21 mouse cellular contexts compared by ENCODE assay signal in genomic region chr17:73113230-73113629, GRCm38 (mm10). TPM values are rescaled to one million over a fixed set of nuclear protein-coding genes. Genes with fewer than 3 reads are reported as not detected.
DNase-seq lines count a peak whose midpoint lies in the region; ATAC-seq and TF ChIP-seq lines count a peak whose summit lies in the region.
"Had no signal": no experiment of that assay in that cellular context is flagged by ENCODE, and none has a peak within 500 bp of the region (broad histone marks: within the 10 kb centered on the region; RNA-seq: fewer than 3 reads in every experiment).

No protein-coding gene starts in this region.

- no peak for ATAC-seq in heart, embryonic 13.5 days (ENCODE audit: extremely low read depth, insufficient number of reproducible peaks, low FRiP score, low TSS enrichment)
- ATAC-seq in intestine, postnatal 0 days = peak; percentile 71
- peak; percentile 77 for ATAC-seq in kidney, embryonic 16.5 days (ENCODE audit: low FRiP score, low TSS enrichment)
- ATAC-seq in midbrain, postnatal 0 days (ENCODE audit: low FRiP score) = no peak
- ATAC-seq: forebrain, postnatal 0 days; hindbrain, postnatal 0 days; midbrain, embryonic 15.5 days had no signal

- no peak for TF ChIP-seq CTCF in intestine, postnatal 0 days (IDR thresholded peaks at IDR 0.05; ENCODE audit: low read depth)
- TF ChIP-seq CTCF in small intestine, adult 2 months (IDR thresholded peaks at IDR 0.05; ENCODE audit: extremely low read depth, insufficient read length, insufficient replicate concordance, low read depth, low read length) = no peak
- TF ChIP-seq CTCF in midbrain, postnatal 0 days (IDR thresholded peaks at IDR 0.05) = no peak

- H3K36me3 ChIP-seq in heart, embryonic 13.5 days = peaks cover 11% of the 10 kb centered on the region
- H3K36me3 ChIP-seq in intestine, postnatal 0 days (ENCODE audit: control insufficient read depth, insufficient read depth) = no peaks in the 10 kb centered on the region
- H3K36me3 ChIP-seq in kidney, embryonic 16.5 days (ENCODE audit: insufficient read depth, low read length) = no peaks in the 10 kb centered on the region
- no peaks in the 10 kb centered on the region for H3K36me3 ChIP-seq in small intestine, adult 2 months (ENCODE audit: control insufficient read depth, insufficient read depth, low read length)
- no peaks in the 10 kb centered on the region for H3K36me3 ChIP-seq in midbrain, postnatal 0 days (ENCODE audit: insufficient read depth, low read length)
- H3K36me3 ChIP-seq: embryonic facial prominence, embryonic 12.5 days; limb, embryonic 10.5 days; liver, embryonic 15.5 days; lung, embryonic 15.5 days; midbrain, embryonic 15.5 days; stomach, embryonic 15.5 days had no signal

- H3K27me3 ChIP-seq in heart, embryonic 13.5 days (replicated peaks) = no peaks in the 10 kb centered on the region
- H3K27me3 ChIP-seq in intestine, postnatal 0 days (replicated peaks; ENCODE audit: control insufficient read depth, insufficient read depth, low read length) = no peaks in the 10 kb centered on the region
- no peaks in the 10 kb centered on the region for H3K27me3 ChIP-seq in kidney, embryonic 16.5 days (ENCODE audit: insufficient read depth, low read length)
- H3K27me3 ChIP-seq in small intestine, adult 2 months (ENCODE audit: control insufficient read depth, insufficient read depth, low read length) = no peaks in the 10 kb centered on the region
- H3K27me3 ChIP-seq in midbrain, postnatal 0 days (ENCODE audit: insufficient read depth, low read length) = no peaks in the 10 kb centered on the region
- H3K27me3 ChIP-seq: embryonic facial prominence, embryonic 12.5 days; liver, embryonic 15.5 days; lung, embryonic 15.5 days; midbrain, embryonic 15.5 days; stomach, embryonic 15.5 days had no signal

- peak overlapping the region; percentile 78; the same call in 1 of the 2 replicates for H3K27ac ChIP-seq in heart, embryonic 13.5 days (replicated peaks)
- H3K27ac ChIP-seq in intestine, postnatal 0 days (ENCODE audit: low read depth, low read length) = peak overlapping the region; percentile 83
- peak overlapping the region; percentile 59 for H3K27ac ChIP-seq in kidney, embryonic 16.5 days (ENCODE audit: low read length)
- peak overlapping the region; percentile 92 for H3K27ac ChIP-seq in small intestine, adult 2 months (ENCODE audit: insufficient read depth, low read depth, low read length)
- H3K27ac ChIP-seq in midbrain, postnatal 0 days (ENCODE audit: low read depth, low read length) = no peak overlapping the region
- H3K27ac ChIP-seq: embryonic facial prominence, embryonic 12.5 days; hindbrain, postnatal 0 days; limb, embryonic 10.5 days; liver, embryonic 15.5 days; midbrain, embryonic 15.5 days; stomach, embryonic 15.5 days had no signal

- H3K9me3 ChIP-seq in heart, embryonic 13.5 days = no peaks in the 10 kb centered on the region
- no peaks in the 10 kb centered on the region for H3K9me3 ChIP-seq in intestine, postnatal 0 days (ENCODE audit: control insufficient read depth)
- H3K9me3 ChIP-seq in kidney, embryonic 16.5 days (ENCODE audit: low read length) = no peaks in the 10 kb centered on the region
- H3K9me3 ChIP-seq in midbrain, postnatal 0 days (ENCODE audit: low read length) = no peaks in the 10 kb centered on the region
- H3K9me3 ChIP-seq: embryonic facial prominence, embryonic 12.5 days; limb, embryonic 10.5 days; liver, embryonic 15.5 days; lung, embryonic 15.5 days; midbrain, embryonic 15.5 days; stomach, embryonic 15.5 days had no signal

- no peak overlapping the region for H3K9ac ChIP-seq in heart, embryonic 13.5 days
- no peak overlapping the region for H3K9ac ChIP-seq in intestine, postnatal 0 days (ENCODE audit: low read depth, low read length)
- H3K9ac ChIP-seq in kidney, embryonic 16.5 days (replicated peaks; ENCODE audit: low read length) = no peak overlapping the region
- no peak overlapping the region for H3K9ac ChIP-seq in midbrain, postnatal 0 days (replicated peaks; ENCODE audit: low read length, poor library complexity, severe bottlenecking)
- H3K9ac ChIP-seq: embryonic facial prominence, embryonic 12.5 days; forebrain, postnatal 0 days; liver, embryonic 15.5 days; lung, embryonic 15.5 days; midbrain, embryonic 15.5 days; stomach, embryonic 15.5 days had no signal

- no peak for TF ChIP-seq POLR2A in small intestine, adult 2 months (IDR thresholded peaks at IDR 0.05; ENCODE audit: low read depth, low read length)

- no peak overlapping the region for H3K4me3 ChIP-seq in heart, embryonic 13.5 days
- H3K4me3 ChIP-seq in intestine, postnatal 0 days (ENCODE audit: low read depth, low read length) = no peak overlapping the region
- no peak overlapping the region for H3K4me3 ChIP-seq in kidney, embryonic 16.5 days (ENCODE audit: low read length)
- no peak overlapping the region for H3K4me3 ChIP-seq in small intestine, adult 2 months (ENCODE audit: low read depth, low read length)
- H3K4me3 ChIP-seq in midbrain, postnatal 0 days (ENCODE audit: low read depth, low read length) = no peak overlapping the region
- H3K4me3 ChIP-seq: embryonic facial prominence, embryonic 12.5 days; limb, embryonic 10.5 days; liver, embryonic 15.5 days; lung, embryonic 15.5 days; midbrain, embryonic 15.5 days; stomach, embryonic 15.5 days had no signal

- intact Hi-C loops in heart, postnatal 14 days (cut with DNase I) = no loop called here

- no peak for DNase-seq in heart, postnatal 14 days
- DNase-seq in midbrain, postnatal 0 days (ENCODE audit: low spot score) = no peak
- no peak for DNase-seq in layer of hippocampus, adult 9-11 months
- no peak for DNase-seq in urinary bladder, postnatal 25 days (ENCODE audit: low spot score)
- DNase-seq: cerebellum, adult 18-20 months; forebrain, postnatal 0 days; gastrocnemius, postnatal 14 days; liver; right cerebral cortex, postnatal 4 days; thymus, postnatal 36 days had no signal

- peaks cover 47% of the 10 kb centered on the region for H3K4me1 ChIP-seq in heart, embryonic 13.5 days
- peaks cover 17% of the 10 kb centered on the region; the same call in 1 of the 2 replicates for H3K4me1 ChIP-seq in intestine, postnatal 0 days (replicated peaks; ENCODE audit: control insufficient read depth, insufficient read depth, low read length)
- H3K4me1 ChIP-seq in kidney, embryonic 16.5 days (ENCODE audit: insufficient read depth, low read length) = peaks cover 23% of the 10 kb centered on the region
- H3K4me1 ChIP-seq in small intestine, adult 2 months (ENCODE audit: control insufficient read depth, insufficient read depth, insufficient read length, low read length) = peaks cover 16% of the 10 kb centered on the region; the same call in 1 of the 2 replicates
- no peaks in the 10 kb centered on the region; the same call in 1 of the 2 replicates for H3K4me1 ChIP-seq in midbrain, postnatal 0 days (ENCODE audit: insufficient read depth, low read length)

- H3K4me2 ChIP-seq in heart, embryonic 13.5 days = no peak overlapping the region
- H3K4me2 ChIP-seq in intestine, postnatal 0 days (replicated peaks; ENCODE audit: low read depth) = peak overlapping the region; percentile 37; the same call in 1 of the 2 replicates
- H3K4me2 ChIP-seq in kidney, embryonic 16.5 days (replicated peaks; ENCODE audit: low read depth, low read length) = no peak overlapping the region
- H3K4me2 ChIP-seq in midbrain, postnatal 0 days (ENCODE audit: low read depth, low read length, poor library complexity, severe bottlenecking) = no peak overlapping the region
- H3K4me2 ChIP-seq: embryonic facial prominence, embryonic 12.5 days; liver, embryonic 15.5 days; lung, embryonic 15.5 days; midbrain, embryonic 15.5 days; stomach, embryonic 15.5 days had no signal

- 90% methylated on average over 4 of the region's 4 CpGs for WGBS in heart, embryonic 13.5 days
- WGBS in intestine, postnatal 0 days = 31% methylated on average over 4 of the region's 4 CpGs
- 53% methylated on average over 4 of the region's 4 CpGs for WGBS in kidney, embryonic 16.5 days
- WGBS in small intestine, adult 2 months = 37% methylated on average over 4 of the region's 4 CpGs
- 96% methylated on average over 4 of the region's 4 CpGs for whole genome bisulfite sequencing in midbrain, postnatal 0 days

RNA-seq across cellular contexts. Expression of gene Lclat1, which starts 5.4 kb away (rescaled TPM):
- 30.9 and 32.8 TPM in 2 replicates for polyA plus RNA-seq in heart, embryonic 13.5 days (2015; fragmentation: Nextera tagmentation; extraction: Ambion mirVana)
- total RNA-seq in heart, postnatal 14 days (2021) = 100 to 1,000 TPM; 103 to 126 TPM
- polyA plus RNA-seq in intestine, postnatal 0 days (2015; fragmentation: Nextera tagmentation; extraction: Ambion mirVana) = 21.0 and 24.3 TPM in 2 replicates
- polyA plus RNA-seq in kidney, embryonic 16.5 days (2015; fragmentation: Nextera tagmentation; extraction: Ambion mirVana) = 16.9 and 20.0 TPM in 2 replicates
- 3.0 and 7.1 TPM in 2 replicates for polyA plus RNA-seq in small intestine, adult 2 months (2012; rRNA removed)
- total RNA-seq in midbrain, postnatal 0 days (2014; rRNA removed) = 25.6 and 38.2 TPM in 2 replicates
- 11.5 and 12.4 TPM in 2 replicates for polyA plus RNA-seq in midbrain, postnatal 0 days (2015; fragmentation: Nextera tagmentation; extraction: Ambion mirVana)

Comparison
In these comparisons a context has a peak if more than half of its experiments do, and no peak if none do; other contexts are left out.
1. ATAC-seq: peak in intestine, postnatal 0 days (single experiment) and kidney, embryonic 16.5 days (single experiment); none in heart, embryonic 13.5 days (single experiment) and midbrain, postnatal 0 days (single experiment).